Mouse (Mus musculus): ENCODE measurements around the gene Apol7a.
A peak's percentile ranks its signal among the peaks of the same experiment; 100 is the strongest.

The Apol7a gene

GRCm38 (mm10) chr15:77344127-77345125 lies 54.5 kb downstream of the Apol7a start:
- DNase-seq (ENCODE audit: low spot score): no peak

- DNase-seq (ENCODE audit: low spot score): peak; percentile 76
Observed at GRCm38 (mm10) chr15:77343527-77344091, 55.3 kb downstream of the Apol7a start.

GRCm38 (mm10) chr15:77342962-77343526 lies 55.9 kb downstream of the Apol7a start:
- DNase-seq (ENCODE audit: low spot score): no peak

- DNase-seq (ENCODE audit: low spot score): no peak
Observed at GRCm38 (mm10) chr15:77342005-77342404, 56.9 kb downstream of the Apol7a start.

GRCm38 (mm10) chr15:77340581-77340980 lies 58.3 kb downstream of the Apol7a start:
- DNase-seq (ENCODE audit: low spot score): no peak

- DNase-seq (ENCODE audit: low spot score): no peak
Observed at GRCm38 (mm10) chr15:77338924-77339429, 59.9 kb downstream of the Apol7a start.

- DNase-seq (ENCODE audit: low spot score): no peak
Observed at GRCm38 (mm10) chr15:77338451-77338850, 60.5 kb downstream of the Apol7a start.

Measured in ovary, postnatal 14 days (tissue).